Mouse (Mus musculus): Measurements from ENCODE around the gene Olfr297. TPM values are rescaled to one million over a fixed set of nuclear protein-coding genes. Genes with fewer than 3 reads are reported as not detected.

The Olfr297 gene
- not detected for total RNA-seq (2018; cell fraction: chromatin; rRNA removed)
- not detected for total RNA-seq (2018; cell fraction: cytosol; rRNA removed)
- not detected for total RNA-seq (2018; cell fraction: nucleus; rRNA removed)
- not detected in 3 replicates for polyA plus RNA-seq (2018)

DNA sequence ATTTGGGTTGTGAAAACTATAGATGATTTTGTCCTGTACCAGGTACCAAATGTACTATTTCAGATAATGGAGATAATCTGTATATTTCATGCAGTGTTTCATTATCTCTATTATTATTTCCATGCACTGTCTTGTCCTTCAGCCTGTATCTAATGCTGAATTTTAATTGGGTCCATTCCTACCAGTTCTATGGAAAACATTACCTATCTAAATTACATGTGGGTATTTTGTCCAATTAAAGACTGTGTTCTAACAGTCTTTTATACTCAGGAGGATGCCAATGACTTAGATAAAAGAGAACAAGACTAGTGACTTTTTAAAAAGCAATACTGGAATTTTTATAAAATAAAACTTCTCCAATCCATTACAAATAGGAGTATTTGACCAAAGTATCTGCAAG, at the start of gene Olfr297:
Gene Olfr297, plus strand, starts transcription at position 301 of the 400 bp plus-strand sequence.
- Histone ChIP-seq H3K79me2 (ENCODE audit: inconsistent target) (no peaks in the 10 kb centered on the region), H3K4me3 (ENCODE audit: inconsistent target) (no peak within 1 kb of the TSS), H3K36me3 (ENCODE audit: inconsistent target) (no peaks in the 10 kb centered on the region), H3K27ac (no peak within 1 kb of the TSS)

DNA sequence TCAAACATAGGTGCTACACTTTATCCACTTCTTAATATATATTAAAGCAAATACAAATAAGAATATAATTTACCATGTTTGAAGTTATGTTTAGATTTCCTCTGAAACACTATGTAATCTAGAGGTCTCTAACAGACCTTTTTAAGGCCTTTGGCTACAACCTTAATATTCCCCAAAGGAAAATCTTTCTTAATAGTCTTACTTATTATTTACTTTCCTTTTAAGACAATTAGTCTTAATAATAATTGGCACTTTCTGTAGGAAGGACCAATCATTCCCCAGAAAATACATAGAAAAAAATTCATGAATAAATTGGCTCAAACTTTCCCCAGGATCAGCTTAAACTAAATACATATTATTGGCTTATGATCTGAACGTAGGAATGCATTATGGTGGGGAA, 27.4 kb upstream of the Olfr297 start, which contains the start of gene Olfr298:
Gene Olfr298, minus strand, starts transcription at position 101 of the 400 bp plus-strand sequence.
- no peak within 1 kb of the TSS for H3K27ac ChIP-seq
- H3K36me3 ChIP-seq (ENCODE audit: inconsistent target) = no peaks in the 10 kb centered on the region
- no peak within 1 kb of the TSS for H3K4me3 ChIP-seq (ENCODE audit: inconsistent target)
- H3K79me2 ChIP-seq (ENCODE audit: inconsistent target) = no peaks in the 10 kb centered on the region
- 75% methylated on average over 1 of the region's 1 CpGs for WGBS (ENCODE audit: missing documents)

Other genes with a start within 250 kb of the Olfr297 start
- gene Olfr310, start 242.8 kb upstream of the Olfr297 start, polyA plus RNA-seq (2018) = not detected in 3 replicates
- not detected in 3 replicates for gene Olfr309, start 206.3 kb upstream of the Olfr297 start, polyA plus RNA-seq (2018)
- gene Olfr308, start 194.3 kb upstream of the Olfr297 start, polyA plus RNA-seq (2018) = not detected in 3 replicates
- not detected in 3 replicates for gene Olfr307, start 182.4 kb upstream of the Olfr297 start, polyA plus RNA-seq (2018)
- gene Olfr305, start 153.0 kb upstream of the Olfr297 start, polyA plus RNA-seq (2018) = not detected in 3 replicates
- gene Olfr304, start 133.3 kb upstream of the Olfr297 start, polyA plus RNA-seq (2018) = not detected in 3 replicates
- not detected in 3 replicates for gene Olfr303, start 122.2 kb upstream of the Olfr297 start, polyA plus RNA-seq (2018)
- gene Olfr301, start 116.1 kb upstream of the Olfr297 start, polyA plus RNA-seq (2018) = not detected in 3 replicates
- not detected in 3 replicates for gene Olfr299, start 60.0 kb upstream of the Olfr297 start, polyA plus RNA-seq (2018)
- gene Olfr298, start 27.5 kb upstream of the Olfr297 start, polyA plus RNA-seq (2018) = not detected in 3 replicates
- not detected in 3 replicates for gene Olfr295, start 63.9 kb downstream of the Olfr297 start, polyA plus RNA-seq (2018)
- not detected in 3 replicates for gene Olfr294, start 96.7 kb downstream of the Olfr297 start, polyA plus RNA-seq (2018)
- gene Olfr293, start 129.1 kb downstream of the Olfr297 start, polyA plus RNA-seq (2018) = not detected in 3 replicates
- gene Olfr292, start 168.4 kb downstream of the Olfr297 start, polyA plus RNA-seq (2018) = not detected in 3 replicates

Measured in macrophage (primary cell).